Mouse (Mus musculus) midbrain, embryonic 15.5 days (tissue): ENCODE results near the gene Edf1. TPM values are rescaled to one million over a fixed set of nuclear protein-coding genes. Genes with fewer than 3 reads are reported as not detected.
"Not testable (repeated sequence)": the region's sequence is repeated elsewhere in the genome, so short reads cannot be mapped to it uniquely, and the experiment has no call there.

ENCODE experiments used
- ATAC-seq: fragments of 200-750 bp; cut with Nextera tagmentation; replicated peaks from 2 replicates; pipeline ENCODE4 v1.8.0; 2017; ENCODE audit warnings: moderate TSS enrichment
- H3K27ac ChIP-seq: fragments of 300-500 bp; sonication (generic); 2 replicates; pipeline ENCODE4 v1.5.1; 2015; ENCODE audit warnings: mild to moderate bottlenecking, inconsistent platforms
- H3K27me3 ChIP-seq: fragments of 300-500 bp; sonication (generic); replicated peaks from 2 replicates; pipeline ENCODE4 v1.6.1; 2015; ENCODE audit warnings: inconsistent platforms
- H3K36me3 ChIP-seq: fragments of 300-500 bp; sonication (generic); replicated peaks from 2 replicates; pipeline ENCODE4 v1.6.1; 2015; ENCODE audit warnings: inconsistent platforms
- H3K4me1 ChIP-seq: fragments of 300-500 bp; sonication (generic); 2 replicates; pipeline ENCODE4 v1.6.1; 2015; ENCODE audit warnings: inconsistent platforms
- H3K4me2 ChIP-seq: fragments of 300-500 bp; sonication (generic); 2 replicates; pipeline ENCODE4 v1.6.1; 2015; ENCODE audit warnings: inconsistent platforms, mild to moderate bottlenecking, moderate library complexity
- H3K4me3 ChIP-seq: fragments of 300-500 bp; sonication (generic); 2 replicates; pipeline ENCODE4 v1.5.1; 2015; ENCODE audit warnings: mild to moderate bottlenecking, inconsistent platforms
- H3K9ac ChIP-seq: fragments of 300-500 bp; sonication (generic); 2 replicates; pipeline ENCODE4 v1.6.1; 2015; ENCODE audit warnings: mild to moderate bottlenecking, inconsistent platforms
- H3K9me3 ChIP-seq: fragments of 300-500 bp; sonication (generic); 2 replicates; pipeline ENCODE4 v1.6.1; 2016; ENCODE audit warnings: inconsistent platforms
- WGBS: fragments of 180-500 bp; shearing (Covaris S2); methylation state at CpG from one replicate; pipeline ENCODE4 v1.1.7; 2015; ENCODE audit warnings: mixed read lengths; 5-methylcytosine and 5-hydroxymethylcytosine counted together
- polyA plus RNA-seq: library from polyadenylated mRNA; unstranded; fragments of >200 nt; fragmentation: Nextera tagmentation; extraction: Ambion mirVana; gene quantifications from 2 replicates; pipeline ENCODE4 v1.2.1, GENCODE M21; 2015

Gene Edf1
- polyA plus RNA-seq, 1 experiment from 2014 or later: 378 TPM

- peak within 1 kb of the TSS; percentile 70 for H3K4me2 ChIP-seq
- no peaks in the 10 kb centered on the region for H3K27me3 ChIP-seq
- peak within 1 kb of the TSS; percentile 49 for H3K9ac ChIP-seq
- ATAC-seq: peak; percentile 100
- H3K4me1 ChIP-seq: peaks cover 11% of the 10 kb centered on the region
- peak within 1 kb of the TSS; percentile 67 for H3K4me3 ChIP-seq
- WGBS: 2% methylated on average over 48 of the region's 48 CpGs
- H3K9me3 ChIP-seq: no peaks in the 10 kb centered on the region
- 0 out of 2 replicates have a peak within 1 kb of the TSS, but pooled peaks have one; percentile 59 for H3K27ac ChIP-seq
- no peaks in the 10 kb centered on the region for H3K36me3 ChIP-seq
These were observed 10.7 kb upstream of the Edf1 start, which contains the start of gene Traf2 for GRCm38 (mm10) chr2:25546811-25547491. Gene Traf2, minus strand, starts transcription at chr2:25546940.

- ATAC-seq: no peak
- Histone ChIP-seq H3K9ac (no peak overlapping the region), H3K27ac (no peak overlapping the region), H3K4me2 (no peak overlapping the region), H3K36me3 (no peaks in the 10 kb centered on the region), H3K9me3 (no peaks in the 10 kb centered on the region), H3K27me3 (no peaks in the 10 kb centered on the region), H3K4me1 (peaks cover 11% of the 10 kb centered on the region), H3K4me3 (no peak overlapping the region)
- 82% methylated on average over 9 of the region's 9 CpGs for WGBS
These were observed 8.3 kb upstream of the Edf1 start for GRCm38 (mm10) chr2:25549021-25549991.

- H3K27me3 ChIP-seq: no peaks in the 10 kb centered on the region
- no peak overlapping the region for H3K27ac ChIP-seq
- no peaks in the 10 kb centered on the region for H3K9me3 ChIP-seq
- H3K36me3 ChIP-seq: no peaks in the 10 kb centered on the region
- no peak overlapping the region for H3K9ac ChIP-seq
- H3K4me1 ChIP-seq: peaks cover 5% of the 10 kb centered on the region
- H3K4me2 ChIP-seq: no peak overlapping the region
- no peak overlapping the region for H3K4me3 ChIP-seq
- WGBS: 40% methylated on average over 5 of the region's 5 CpGs
- no peak for ATAC-seq
These were observed 6.5 kb upstream of the Edf1 start for GRCm38 (mm10) chr2:25551186-25551585.

- not testable (repeated sequence) for H3K4me2 ChIP-seq, ATAC-seq, H3K36me3 ChIP-seq, H3K27me3 ChIP-seq, H3K4me3 ChIP-seq, H3K9me3 ChIP-seq, H3K27ac ChIP-seq, H3K9ac ChIP-seq
- 88% methylated on average over 4 of the region's 4 CpGs for WGBS
- H3K4me1 ChIP-seq: peaks cover 12% of the 10 kb centered on the region
These were observed 4.4 kb upstream of the Edf1 start for GRCm38 (mm10) chr2:25553171-25553786.

- H3K4me2 ChIP-seq, H3K27ac ChIP-seq, H3K4me3 ChIP-seq, ATAC-seq, H3K36me3 ChIP-seq, H3K9me3 ChIP-seq, H3K9ac ChIP-seq, H3K27me3 ChIP-seq: not testable (repeated sequence)
- peaks cover 25% of the 10 kb centered on the region for H3K4me1 ChIP-seq
- WGBS: 48% methylated on average over 2 of the region's 2 CpGs
These were observed 2.2 kb upstream of the Edf1 start for GRCm38 (mm10) chr2:25555479-25555878.

- H3K4me3 ChIP-seq: no peak overlapping the region
- H3K36me3 ChIP-seq: peaks cover 9% of the 10 kb centered on the region; the same call in 1 of the 2 replicates
- H3K27ac ChIP-seq: no peak overlapping the region
- no peak overlapping the region for H3K4me2 ChIP-seq
- peaks cover 25% of the 10 kb centered on the region for H3K4me1 ChIP-seq
- WGBS: 66% methylated on average over 1 of the region's 1 CpGs
- H3K9ac ChIP-seq: no peak overlapping the region
- ATAC-seq: no peak
- H3K27me3 ChIP-seq: no peaks in the 10 kb centered on the region
- no peaks in the 10 kb centered on the region for H3K9me3 ChIP-seq
These were observed 1.4 kb upstream of the Edf1 start for GRCm38 (mm10) chr2:25556296-25556695.

GRCm38 (mm10) chr2:25557964-25558360 is 315 bp downstream of the Edf1 start:
- H3K27me3 ChIP-seq: no peaks in the 10 kb centered on the region
- peaks cover 25% of the 10 kb centered on the region for H3K4me1 ChIP-seq
- WGBS: under 1% methylated on average over 24 of the region's 24 CpGs
- H3K36me3 ChIP-seq: peaks cover 25% of the 10 kb centered on the region
- H3K9ac ChIP-seq: peak overlapping the region; percentile 81
- H3K27ac ChIP-seq: peak overlapping the region; percentile 83
- no peaks in the 10 kb centered on the region for H3K9me3 ChIP-seq
- peak overlapping the region; percentile 89 for H3K4me2 ChIP-seq
- peak; percentile 64; the same call in 1 of the 2 replicates for ATAC-seq
- peak overlapping the region; percentile 76 for H3K4me3 ChIP-seq

- no peak for ATAC-seq
- Histone ChIP-seq H3K27me3 (no peaks in the 10 kb centered on the region), H3K4me3 (peak overlapping the region; percentile 76), H3K9ac (peak overlapping the region; percentile 81), H3K36me3 (peaks cover 33% of the 10 kb centered on the region), H3K4me1 (peaks cover 25% of the 10 kb centered on the region), H3K27ac (no peak overlapping the region), H3K9me3 (no peaks in the 10 kb centered on the region), H3K4me2 (peak overlapping the region; percentile 89)
- WGBS: 73% methylated on average over 6 of the region's 6 CpGs
These were observed 1.1 kb downstream of the Edf1 start for GRCm38 (mm10) chr2:25558774-25559173.

- Histone ChIP-seq H3K4me1 (peaks cover 25% of the 10 kb centered on the region), H3K27me3 (no peaks in the 10 kb centered on the region), H3K27ac (no peak overlapping the region), H3K4me2 (no peak overlapping the region), H3K4me3 (no peak overlapping the region), H3K36me3 (peaks cover 42% of the 10 kb centered on the region), H3K9me3 (no peaks in the 10 kb centered on the region), H3K9ac (no peak overlapping the region)
- no peak for ATAC-seq
- WGBS: 93% methylated on average over 8 of the region's 8 CpGs
These were observed 2.9 kb downstream of the Edf1 start for GRCm38 (mm10) chr2:25560551-25560950.

- Histone ChIP-seq H3K27ac (no peak overlapping the region), H3K36me3 (peaks cover 42% of the 10 kb centered on the region), H3K9ac (no peak overlapping the region), H3K4me3 (no peak overlapping the region), H3K9me3 (no peaks in the 10 kb centered on the region), H3K27me3 (no peaks in the 10 kb centered on the region), H3K4me2 (no peak overlapping the region), H3K4me1 (peaks cover 18% of the 10 kb centered on the region)
- ATAC-seq: no peak
- WGBS: 84% methylated on average over 9 of the region's 9 CpGs
These were observed 4.3 kb downstream of the Edf1 start for GRCm38 (mm10) chr2:25561946-25562345.

GRCm38 (mm10) chr2:25565741-25566140 is 8.1 kb downstream of the Edf1 start:
- H3K36me3 ChIP-seq: peaks cover 39% of the 10 kb centered on the region
- 87% methylated on average over 8 of the region's 8 CpGs for WGBS

GRCm38 (mm10) chr2:25566558-25566957 is 8.9 kb downstream of the Edf1 start:
- no peak overlapping the region for H3K9ac ChIP-seq
- no peak overlapping the region for H3K4me2 ChIP-seq
- no peak overlapping the region for H3K4me3 ChIP-seq
- no peaks in the 10 kb centered on the region for H3K9me3 ChIP-seq
- H3K4me1 ChIP-seq: no peaks in the 10 kb centered on the region
- H3K27me3 ChIP-seq: no peaks in the 10 kb centered on the region
- 87% methylated on average over 6 of the region's 6 CpGs for WGBS
- no peak overlapping the region for H3K27ac ChIP-seq
- peaks cover 31% of the 10 kb centered on the region for H3K36me3 ChIP-seq
- ATAC-seq: no peak

More at GRCm38 (mm10) chr2:25565741-25566140, 8.1 kb downstream of the Edf1 start:
- Histone ChIP-seq H3K4me1 (no peaks in the 10 kb centered on the region), H3K27me3 (no peaks in the 10 kb centered on the region), H3K4me2 (no peak overlapping the region), H3K4me3 (no peak overlapping the region), H3K9me3 (no peaks in the 10 kb centered on the region), H3K27ac (no peak overlapping the region), H3K9ac (no peak overlapping the region)
- ATAC-seq: no peak
